7 mouse cellular contexts compared by ENCODE assay signal in the genomic region with DNA sequence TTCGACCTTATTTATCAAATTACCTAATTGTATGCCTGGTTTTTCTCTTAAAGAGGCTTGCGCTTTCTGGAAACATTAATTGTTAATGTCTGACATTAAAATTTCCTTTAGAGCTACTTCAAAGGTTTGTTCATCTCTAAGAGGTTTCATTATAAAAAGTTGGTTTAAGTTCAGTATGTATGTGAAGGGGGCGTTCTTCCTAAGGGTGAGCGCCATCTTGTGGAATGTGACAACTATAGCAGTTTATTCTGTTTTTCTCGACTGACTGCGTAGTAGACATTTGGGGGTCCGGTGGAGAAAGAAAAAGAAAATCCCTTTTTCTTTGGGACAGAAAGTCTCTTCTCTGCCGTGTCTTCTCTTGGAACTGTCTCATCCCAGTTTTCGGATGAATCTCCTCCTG. TPM values are rescaled to one million over a fixed set of nuclear protein-coding genes. Genes with fewer than 3 reads are reported as not detected.
DNase-seq lines count a peak whose midpoint lies in the region; ATAC-seq and TF ChIP-seq lines count a peak whose summit lies in the region.

No protein-coding gene starts in this region.

- TF ChIP-seq POLR2A in limb, embryonic 14.5 days (IDR thresholded peaks at IDR 0.05; ENCODE audit: borderline replicate concordance, extremely low read depth, insufficient read depth, insufficient read length) = no peak

- H3K27ac ChIP-seq in kidney, postnatal 0 days = no peak overlapping the region
- H3K27ac ChIP-seq in kidney, embryonic 16.5 days (ENCODE audit: low read length) = no peak overlapping the region
- no peak overlapping the region for H3K27ac ChIP-seq in limb, embryonic 14.5 days (replicated peaks; ENCODE audit: low read depth, low read length)

- peak; percentile 81 for TF ChIP-seq CTCF in kidney, postnatal 0 days (IDR thresholded peaks at IDR 0.05; ENCODE audit: low read depth)

- peak; percentile 90 for DNase-seq in kidney, postnatal 0 days (ENCODE audit: low spot score)
- DNase-seq in ES-CJ7 (ENCODE audit: low read depth, low spot score) (peak; percentile 46), ZHBTc4 (ENCODE audit: low read depth, low spot score) (peak; percentile 75)
- DNase-seq in limb, embryonic 14.5 days (ENCODE audit: low spot score) = peak; percentile 66
- DNase-seq in spleen, adult 12 weeks (ENCODE audit: low spot score) = no peak
- DNase-seq in layer of hippocampus, adult 9-11 months = no peak

- H3K9me3 ChIP-seq in kidney, postnatal 0 days (replicated peaks; ENCODE audit: low read length) = no peaks in the 10 kb centered on the region
- no peaks in the 10 kb centered on the region for H3K9me3 ChIP-seq in kidney, embryonic 16.5 days (ENCODE audit: low read length)
- H3K9me3 ChIP-seq in limb, embryonic 14.5 days (ENCODE audit: control insufficient read depth, low read length) = no peaks in the 10 kb centered on the region

- no peak overlapping the region for H3K9ac ChIP-seq in kidney, postnatal 0 days (ENCODE audit: low read depth, low read length)
- H3K9ac ChIP-seq in kidney, embryonic 16.5 days (replicated peaks; ENCODE audit: low read length) = no peak overlapping the region
- H3K9ac ChIP-seq in limb, embryonic 14.5 days (ENCODE audit: low read depth, low read length, severe bottlenecking) = no peak overlapping the region

- no peaks in the 10 kb centered on the region for H3K27me3 ChIP-seq in kidney, postnatal 0 days (ENCODE audit: insufficient read depth, low read length)
- no peaks in the 10 kb centered on the region for H3K27me3 ChIP-seq in kidney, embryonic 16.5 days (ENCODE audit: insufficient read depth, low read length)
- H3K27me3 ChIP-seq in limb, embryonic 14.5 days (ENCODE audit: control insufficient read depth, insufficient read depth, low read length) = no peaks in the 10 kb centered on the region

- 20% methylated on average over 9 of the region's 9 CpGs for WGBS in kidney, postnatal 0 days
- 18% methylated on average over 9 of the region's 9 CpGs for WGBS in kidney, embryonic 16.5 days
- 19% methylated on average over 9 of the region's 9 CpGs for WGBS in limb, embryonic 14.5 days

- H3K4me2 ChIP-seq in kidney, postnatal 0 days (ENCODE audit: low read length) = no peak overlapping the region
- H3K4me2 ChIP-seq in kidney, embryonic 16.5 days (replicated peaks; ENCODE audit: low read depth, low read length) = no peak overlapping the region; the same call in 1 of the 2 replicates
- H3K4me2 ChIP-seq in limb, embryonic 14.5 days (replicated peaks; ENCODE audit: low read depth, low read length, severe bottlenecking) = no peak overlapping the region

- no peak for ATAC-seq in kidney, postnatal 0 days (replicated peaks; ENCODE audit: low FRiP score, low read depth)
- ATAC-seq in kidney, embryonic 16.5 days (ENCODE audit: low FRiP score, low TSS enrichment) = no peak
- ATAC-seq in limb, embryonic 14.5 days (ENCODE audit: low FRiP score, low read depth) = no peak; the same call in 1 of the 2 replicates

- no peak overlapping the region for H3K4me3 ChIP-seq in kidney, postnatal 0 days (replicated peaks; ENCODE audit: low read depth, low read length)
- no peak overlapping the region for H3K4me3 ChIP-seq in kidney, embryonic 16.5 days (ENCODE audit: low read length)
- H3K4me3 ChIP-seq in limb, embryonic 14.5 days (replicated peaks; ENCODE audit: low read length) = no peak overlapping the region

- no peaks in the 10 kb centered on the region for H3K4me1 ChIP-seq in kidney, postnatal 0 days (replicated peaks; ENCODE audit: insufficient read depth, low read length)
- H3K4me1 ChIP-seq in kidney, embryonic 16.5 days (ENCODE audit: insufficient read depth, low read length) = 0 out of 2 replicates have a peak, but pooled peaks cover 3% of the 10 kb centered on the region
- H3K4me1 ChIP-seq in limb, embryonic 14.5 days (ENCODE audit: control insufficient read depth, insufficient read depth, low read length) = peaks cover 22% of the 10 kb centered on the region

- no peaks in the 10 kb centered on the region for H3K36me3 ChIP-seq in kidney, postnatal 0 days (ENCODE audit: insufficient read depth, low read length)
- no peaks in the 10 kb centered on the region for H3K36me3 ChIP-seq in kidney, embryonic 16.5 days (ENCODE audit: insufficient read depth, low read length)
- H3K36me3 ChIP-seq in limb, embryonic 14.5 days (ENCODE audit: control insufficient read depth, insufficient read depth, low read length) = no peaks in the 10 kb centered on the region

RNA-seq across cellular contexts. Expression of a gene that starts 32.4 kb away (rescaled TPM):
- 24.3 and 25.0 TPM in 2 replicates for polyA plus RNA-seq in kidney, postnatal 0 days (2015; fragmentation: Nextera tagmentation; extraction: Ambion mirVana)
- polyA plus RNA-seq in kidney, embryonic 16.5 days (2015; fragmentation: Nextera tagmentation; extraction: Ambion mirVana) = 14.1 and 14.6 TPM in 2 replicates
- 1.7 and 1.9 TPM in 2 replicates for polyA plus RNA-seq in limb, embryonic 14.5 days (2012; rRNA removed)
- polyA plus RNA-seq in limb, embryonic 14.5 days (2014; fragmentation: Nextera tagmentation; extraction: Ambion mirVana) = 5.5 and 5.9 TPM in 2 replicates

Comparison
In these comparisons a context has a peak if more than half of its experiments do, and no peak if none do; other contexts are left out.
1. DNase-seq: peak in kidney, postnatal 0 days (single experiment), ES-CJ7 (single experiment), ZHBTc4 (single experiment) and limb, embryonic 14.5 days (single experiment); none in spleen, adult 12 weeks (single experiment) and layer of hippocampus, adult 9-11 months (single experiment).